In the genomic region with DNA sequence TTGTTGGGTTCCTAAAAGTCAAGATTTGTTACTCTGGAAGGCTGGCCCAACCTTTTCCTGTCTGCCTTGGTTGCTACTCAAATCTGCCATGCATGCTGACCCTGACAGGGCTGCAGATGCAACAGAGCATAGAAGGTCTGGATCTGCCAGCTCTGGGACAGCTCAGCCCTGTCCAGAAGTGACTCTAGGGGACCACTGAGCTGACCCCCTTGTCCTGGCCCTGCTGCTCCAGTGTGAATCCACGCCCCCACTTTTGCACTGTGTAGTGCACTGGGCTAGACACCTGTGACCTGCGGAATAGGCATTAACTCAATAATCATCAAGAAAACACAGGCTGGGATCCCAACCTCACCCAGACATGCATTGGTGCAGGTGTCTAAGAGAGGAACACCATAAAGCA, we compare ENCODE assay signal across 13 mouse cellular contexts. TPM values are rescaled to one million over a fixed set of nuclear protein-coding genes. Genes with fewer than 3 reads are reported as not detected.
DNase-seq lines count a peak whose midpoint lies in the region; ATAC-seq and TF ChIP-seq lines count a peak whose summit lies in the region.
"Had no signal": no experiment of that assay in that cellular context is flagged by ENCODE, and none has a peak within 500 bp of the region (broad histone marks: within the 10 kb centered on the region; RNA-seq: fewer than 3 reads in every experiment).

No protein-coding gene starts in this region.

- WGBS in heart, embryonic 14.5 days, result 96% methylated on average over 2 of the region's 2 CpGs
- WGBS in lung, embryonic 14.5 days, result 87% methylated on average over 2 of the region's 2 CpGs
- WGBS in midbrain, embryonic 13.5 days, result 95% methylated on average over 2 of the region's 2 CpGs
- 91% methylated on average over 2 of the region's 2 CpGs for WGBS in neural tube, embryonic 14.5 days

- H3K4me2 ChIP-seq in heart, embryonic 14.5 days (ENCODE audit: low read length), result peak overlapping the region; percentile 19; the same call in 1 of the 2 replicates
- H3K4me2 ChIP-seq in lung, embryonic 14.5 days, result no peak overlapping the region
- H3K4me2 ChIP-seq in midbrain, embryonic 13.5 days (replicated peaks), result no peak overlapping the region
- H3K4me2 ChIP-seq in neural tube, embryonic 14.5 days (ENCODE audit: low read depth, low read length), result no peak overlapping the region

- peak overlapping the region; percentile 35 to 46; a peak in 2 of 4 replicates for H3K27ac ChIP-seq in heart, embryonic 14.5 days (replicated peaks in 1 of 2; ENCODE audit: control insufficient read depth in 1 of 2, insufficient read depth in 1 of 2, low read depth in 2 of 2, low read length in 2 of 2)
- no peak overlapping the region for H3K27ac ChIP-seq in lung, embryonic 14.5 days (ENCODE audit: low read depth)
- peak overlapping the region; percentile 2 for H3K27ac ChIP-seq in midbrain, embryonic 13.5 days
- peak overlapping the region; percentile 55; the same call in 1 of the 2 replicates for H3K27ac ChIP-seq in neural tube, embryonic 14.5 days (ENCODE audit: low read depth, low read length)
- H3K27ac ChIP-seq: stomach, postnatal 0 days had no signal

- no peak for DNase-seq in heart, postnatal 4 days
- DNase-seq in lung, embryonic 14.5 days, result no peak
- no peak for DNase-seq in lung, postnatal 14 days
- no peak for DNase-seq in frontal cortex, adult 2 months (ENCODE audit: extremely low spot score in 1 of 2, low spot score in 1 of 2)
- DNase-seq: cerebellum, adult 8-10 months had no signal

- no peaks in the 10 kb centered on the region for H3K27me3 ChIP-seq in heart, embryonic 14.5 days (ENCODE audit: control insufficient read depth, insufficient read depth, low read length)
- no peaks in the 10 kb centered on the region for H3K27me3 ChIP-seq in lung, embryonic 14.5 days (ENCODE audit: insufficient read depth, low read length)
- H3K27me3 ChIP-seq in midbrain, embryonic 13.5 days, result no peaks in the 10 kb centered on the region
- H3K27me3 ChIP-seq in neural tube, embryonic 14.5 days (ENCODE audit: control insufficient read depth, insufficient read depth, low read length), result no peaks in the 10 kb centered on the region

- no peak for ATAC-seq in heart, embryonic 14.5 days (ENCODE audit: insufficient number of reproducible peaks, insufficient read depth, low FRiP score, low read depth)
- ATAC-seq in lung, embryonic 14.5 days (ENCODE audit: insufficient read depth), result peak; percentile 50; the same call in 1 of the 2 replicates
- ATAC-seq in midbrain, embryonic 13.5 days, result peak; percentile 66
- peak; percentile 59; the same call in 1 of the 2 replicates for ATAC-seq in neural tube, embryonic 14.5 days (ENCODE audit: low read depth)

- H3K36me3 ChIP-seq in heart, embryonic 14.5 days (ENCODE audit: control insufficient read depth, insufficient read depth, low read length), result no peaks in the 10 kb centered on the region
- H3K36me3 ChIP-seq in lung, embryonic 14.5 days (ENCODE audit: insufficient read depth), result no peaks in the 10 kb centered on the region
- H3K36me3 ChIP-seq in midbrain, embryonic 13.5 days, result no peaks in the 10 kb centered on the region
- no peaks in the 10 kb centered on the region for H3K36me3 ChIP-seq in neural tube, embryonic 14.5 days (ENCODE audit: control insufficient read depth, insufficient read depth, low read length)

- peaks cover 19 to 31% of the 10 kb centered on the region in 2 experiments for H3K4me1 ChIP-seq in heart, embryonic 14.5 days (ENCODE audit: control insufficient read depth in 2 of 2, insufficient read depth in 2 of 2, low read length in 2 of 2)
- H3K4me1 ChIP-seq in lung, embryonic 14.5 days (ENCODE audit: insufficient read depth), result peaks cover 4% of the 10 kb centered on the region; the same call in 1 of the 2 replicates
- H3K4me1 ChIP-seq in midbrain, embryonic 13.5 days (replicated peaks), result peaks cover 26% of the 10 kb centered on the region
- H3K4me1 ChIP-seq in neural tube, embryonic 14.5 days (ENCODE audit: control insufficient read depth, insufficient read depth, low read length), result peaks cover 23% of the 10 kb centered on the region

- H3K9ac ChIP-seq in heart, embryonic 14.5 days (ENCODE audit: low read length), result no peak overlapping the region
- H3K9ac ChIP-seq in lung, embryonic 14.5 days, result no peak overlapping the region
- H3K9ac ChIP-seq in midbrain, embryonic 13.5 days (replicated peaks), result no peak overlapping the region
- no peak overlapping the region for H3K9ac ChIP-seq in neural tube, embryonic 14.5 days (replicated peaks; ENCODE audit: low read depth, low read length)

- no peaks in the 10 kb centered on the region for H3K9me3 ChIP-seq in heart, embryonic 14.5 days (ENCODE audit: control insufficient read depth, low read length)
- H3K9me3 ChIP-seq in lung, embryonic 14.5 days (ENCODE audit: low read depth, low read length), result no peaks in the 10 kb centered on the region
- no peaks in the 10 kb centered on the region for H3K9me3 ChIP-seq in midbrain, embryonic 13.5 days
- H3K9me3 ChIP-seq in neural tube, embryonic 14.5 days (ENCODE audit: control insufficient read depth, low read length), result no peaks in the 10 kb centered on the region

- H3K4me3 ChIP-seq in heart, embryonic 14.5 days (ENCODE audit: control insufficient read depth in 1 of 2, insufficient read depth in 1 of 2, low read depth in 1 of 2, low read length in 2 of 2), result no peak overlapping the region
- no peak overlapping the region for H3K4me3 ChIP-seq in lung, embryonic 14.5 days (ENCODE audit: low read depth, low read length)
- no peak overlapping the region for H3K4me3 ChIP-seq in midbrain, embryonic 13.5 days (replicated peaks)
- no peak overlapping the region for H3K4me3 ChIP-seq in neural tube, embryonic 14.5 days (ENCODE audit: low read depth, low read length)
- H3K4me3 ChIP-seq: erythroblast, embryonic 14.5 days had no signal

- TF ChIP-seq CTCF in lung, embryonic 14.5 days (IDR thresholded peaks at IDR 0.05; ENCODE audit: low read depth), result no peak

RNA-seq across cellular contexts. Expression of a gene that starts 27.2 kb away (rescaled TPM):
- polyA plus RNA-seq in heart, embryonic 14.5 days (2014; fragmentation: Nextera tagmentation; extraction: Ambion mirVana), result 0.53 TPM in 1 of 2 replicates, not detected in the other
- total RNA-seq in heart, postnatal 4 days (2021), result under 1 TPM; 0.62 to 0.65 TPM
- polyA plus RNA-seq in lung, embryonic 14.5 days (2014; fragmentation: Nextera tagmentation; extraction: Ambion mirVana), result 0.28 TPM in 1 of 2 replicates, not detected in the other
- polyA plus RNA-seq in midbrain, embryonic 13.5 days (2015; fragmentation: Nextera tagmentation; extraction: Ambion mirVana), result 1.6 and 2.1 TPM in 2 replicates
- polyA plus RNA-seq in neural tube, embryonic 14.5 days (2014; fragmentation: Nextera tagmentation; extraction: Ambion mirVana), result 1.6 and 2.4 TPM in 2 replicates
- polyA plus RNA-seq in frontal cortex, adult 2 months (2012; rRNA removed), result 7.2 and 7.8 TPM in 2 replicates
- total RNA-seq: common myeloid progenitor, adult 5-6 weeks; megakaryocyte-erythroid progenitor cell, adult 5-6 weeks had no signal
- polyA plus RNA-seq: erythroblast, embryonic 14.5 days; liver, embryonic 16.5 days had no signal
